Mouse (Mus musculus) stomach, postnatal 0 days (tissue): ENCODE measurements around the gene Gal3st1. TPM values are rescaled to one million over a fixed set of nuclear protein-coding genes. Genes with fewer than 3 reads are reported as not detected.
A peak's percentile ranks its signal among the peaks of the same experiment; 100 is the strongest.

ENCODE experiments used
- ATAC-seq: fragments of 200-750 bp; cut with Nextera tagmentation; 2 replicates; pipeline ENCODE4 v1.8.0; 2017; ENCODE audit not compliant: low FRiP score, low TSS enrichment
- DNase-seq: peaks from one replicate; pipeline ENCODE4 v3.0.0-alpha.2; 2016; ENCODE audit warnings: low spot score
- H3K27ac ChIP-seq: fragments of 300-500 bp; sonication (generic); replicated peaks from 2 replicates; pipeline ENCODE4 v1.5.1; 2014; ENCODE audit warnings: mild to moderate bottlenecking, control low read depth
- H3K27me3 ChIP-seq: fragments of 300-500 bp; sonication (generic); 2 replicates; pipeline ENCODE4 v1.6.1; 2014; ENCODE audit warnings: low read length; ENCODE audit not compliant: control insufficient read depth, insufficient read depth
- H3K36me3 ChIP-seq: fragments of 300-500 bp; sonication (generic); 2 replicates; pipeline ENCODE4 v1.6.1; 2014; ENCODE audit warnings: low read length, mixed read lengths; ENCODE audit not compliant: control insufficient read depth, insufficient read depth
- H3K4me1 ChIP-seq: fragments of 300-500 bp; sonication (generic); replicated peaks from 2 replicates; pipeline ENCODE4 v1.6.1; 2014; ENCODE audit warnings: antibody characterized with exemption; ENCODE audit not compliant: control insufficient read depth, insufficient read depth
- H3K4me2 ChIP-seq: fragments of 300-500 bp; sonication (generic); replicated peaks from 2 replicates; pipeline ENCODE4 v1.6.1; 2014; ENCODE audit warnings: low read depth, mild to moderate bottlenecking, control low read depth, moderate library complexity
- H3K4me3 ChIP-seq: fragments of 300-500 bp; sonication (generic); 2 replicates; pipeline ENCODE4 v1.5.1; 2014; ENCODE audit warnings: low read depth, low read length, control low read depth
- H3K9ac ChIP-seq: fragments of 300-500 bp; sonication (generic); 2 replicates; pipeline ENCODE4 v1.6.1; 2014; ENCODE audit warnings: mild to moderate bottlenecking, low read length, control low read depth, mixed read lengths
- H3K9me3 ChIP-seq: fragments of 300-500 bp; sonication (generic); 2 replicates; pipeline ENCODE4 v1.6.1; 2016; ENCODE audit warnings: low read length; ENCODE audit not compliant: control insufficient read depth
- CTCF ChIP-seq: IDR thresholded peaks from 2 replicates; pipeline ENCODE4 v1.5.1; 2016; ENCODE audit warnings: antibody characterized with exemption, low read depth, mild to moderate bottlenecking, moderate library complexity
- EP300 ChIP-seq: optimal IDR thresholded peaks from 2 replicates; pipeline ENCODE3; 2016; ENCODE audit warnings: antibody characterized with exemption
- WGBS: fragments of 180-500 bp; shearing (Covaris S2); extraction: QIAGEN DNeasy Blood & Tissue Kit; methylation state at CpG from one replicate; pipeline ENCODE4 v1.1.7; 2014; 5-methylcytosine and 5-hydroxymethylcytosine counted together
- polyA plus RNA-seq: library from polyadenylated mRNA; unstranded; fragments of >200 nt; fragmentation: Nextera tagmentation; extraction: Ambion mirVana; gene quantifications from 2 replicates; pipeline ENCODE4 v1.2.1, GENCODE M21; 2015

Gal3st1 gene
- polyA plus RNA-seq, 1 experiment from 2014 or later = 43.4 TPM

GRCm38 (mm10) chr11:3983863-3984745, 668 bp downstream of the Gal3st1 start:
- peak; percentile 74 for DNase-seq
- H3K36me3 ChIP-seq = no peaks in the 10 kb centered on the region
- peak overlapping the region; percentile 41 for H3K4me3 ChIP-seq
- H3K27me3 ChIP-seq = no peaks in the 10 kb centered on the region
- H3K4me1 ChIP-seq = 0 out of 2 replicates have a peak, but pooled peaks cover 2% of the 10 kb centered on the region
- no peak for TF ChIP-seq CTCF
- no peak for TF ChIP-seq EP300
- 6% methylated on average over 15 of the region's 15 CpGs for WGBS
- peak overlapping the region; percentile 49 for H3K4me2 ChIP-seq
- peak; percentile 66 for ATAC-seq
- no peaks in the 10 kb centered on the region for H3K9me3 ChIP-seq
- H3K27ac ChIP-seq = peak overlapping the region; percentile 83
- H3K9ac ChIP-seq = peak overlapping the region; percentile 51

GRCm38 (mm10) chr11:3989748-3990147, 6.3 kb downstream of the Gal3st1 start:
- Histone ChIP-seq H3K27ac (no peak overlapping the region), H3K36me3 (no peaks in the 10 kb centered on the region), H3K9me3 (no peaks in the 10 kb centered on the region), H3K4me2 (no peak overlapping the region), H3K27me3 (no peaks in the 10 kb centered on the region), H3K4me3 (no peak overlapping the region), H3K4me1 (0 out of 2 replicates have a peak, but pooled peaks cover 2% of the 10 kb centered on the region), H3K9ac (no peak overlapping the region)
- 64% methylated on average over 3 of the region's 3 CpGs for WGBS
- TF ChIP-seq CTCF (no peak), EP300 (no peak)
- ATAC-seq (no peak; the same call in 1 of the 2 replicates), DNase-seq (no peak)

- Histone ChIP-seq H3K9ac (no peak overlapping the region), H3K36me3 (no peaks in the 10 kb centered on the region), H3K27me3 (0 out of 2 replicates have a peak, but pooled peaks cover 3% of the 10 kb centered on the region), H3K27ac (no peak overlapping the region), H3K4me3 (no peak overlapping the region), H3K4me2 (no peak overlapping the region), H3K9me3 (no peaks in the 10 kb centered on the region), H3K4me1 (no peaks in the 10 kb centered on the region)
- no peak for TF ChIP-seq CTCF
- no peak for TF ChIP-seq EP300
- no peak for ATAC-seq
- WGBS = 70% methylated on average over 6 of the region's 6 CpGs
- DNase-seq = no peak
These were observed 9.7 kb downstream of the Gal3st1 start for GRCm38 (mm10) chr11:3993132-3993531.

DNA sequence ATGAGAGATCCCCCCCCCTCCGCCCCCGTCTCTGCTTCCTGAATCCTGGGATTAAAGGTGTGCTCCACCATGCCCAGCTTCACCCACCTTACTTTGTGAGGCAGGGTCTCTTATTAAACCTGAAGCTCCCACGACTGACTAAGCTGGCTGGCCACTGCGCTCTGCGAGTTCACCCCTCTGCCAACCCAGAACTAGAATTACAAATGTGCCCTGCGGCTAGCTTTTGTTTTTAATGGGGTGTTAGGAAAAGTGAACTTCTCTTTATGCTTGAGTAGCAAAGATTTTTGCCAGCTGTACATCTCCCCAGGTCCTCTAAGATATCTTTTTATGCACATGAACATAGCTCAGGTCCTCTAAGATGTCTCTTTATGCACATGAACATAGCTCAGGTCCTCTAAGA, 10.5 kb downstream of the Gal3st1 start:
- Histone ChIP-seq H3K27me3 (peaks cover 5% of the 10 kb centered on the region), H3K9ac (no peak overlapping the region), H3K4me2 (no peak overlapping the region), H3K4me1 (no peaks in the 10 kb centered on the region), H3K4me3 (no peak overlapping the region), H3K27ac (no peak overlapping the region), H3K9me3 (no peaks in the 10 kb centered on the region), H3K36me3 (no peaks in the 10 kb centered on the region)
- DNase-seq (no peak), ATAC-seq (no peak)
- no peak for TF ChIP-seq CTCF
- TF ChIP-seq EP300 = no peak
- 89% methylated on average over 6 of the region's 6 CpGs for WGBS

GRCm38 (mm10) chr11:3995511-3995910, 12.1 kb downstream of the Gal3st1 start:
- no peak overlapping the region for H3K27ac ChIP-seq
- no peak overlapping the region for H3K9ac ChIP-seq
- H3K4me2 ChIP-seq = no peak overlapping the region
- no peaks in the 10 kb centered on the region for H3K36me3 ChIP-seq
- H3K9me3 ChIP-seq = no peaks in the 10 kb centered on the region
- H3K27me3 ChIP-seq = peaks cover 5% of the 10 kb centered on the region
- DNase-seq = no peak
- no peak overlapping the region for H3K4me3 ChIP-seq
- TF ChIP-seq CTCF (no peak), EP300 (no peak)
- peak; percentile 33; the same call in 1 of the 2 replicates for ATAC-seq
- 81% methylated on average over 5 of the region's 5 CpGs for WGBS
- H3K4me1 ChIP-seq = no peaks in the 10 kb centered on the region

- ATAC-seq = no peak
- Histone ChIP-seq H3K27ac (no peak overlapping the region), H3K36me3 (no peaks in the 10 kb centered on the region), H3K4me1 (no peaks in the 10 kb centered on the region), H3K4me3 (no peak overlapping the region), H3K4me2 (no peak overlapping the region), H3K9me3 (no peaks in the 10 kb centered on the region), H3K27me3 (peaks cover 5% of the 10 kb centered on the region), H3K9ac (no peak overlapping the region)
- no peak for DNase-seq
- TF ChIP-seq EP300 (no peak), CTCF (no peak)
- WGBS = 78% methylated on average over 3 of the region's 3 CpGs
These were observed 13.4 kb downstream of the Gal3st1 start for GRCm38 (mm10) chr11:3996840-3997239.
